Mouse (Mus musculus) forebrain, embryonic 14.5 days (tissue): ENCODE measurements at regions not wholly inside any gene's neighbourhood (a gene's known extent, or its start where the extent isn't known, plus 50 kb on each side); places are given as distances from the start of the nearest gene placed in this dataset.

ENCODE experiments used
- ATAC-seq: fragments of 200-750 bp; cut with Nextera tagmentation; 2 replicates; pipeline ENCODE4 v1.8.0; 2017; ENCODE audit warnings: mild to moderate bottlenecking, moderate library complexity
- DNase-seq: peaks from one replicate; pipeline ENCODE4 v3.0.0-alpha.2; 2015; ENCODE audit warnings: low spot score
- H3K27ac ChIP-seq: fragments of 300-500 bp; sonication (generic); 2 replicates; pipeline ENCODE4 v1.5.1; 2014; ENCODE audit warnings: low read depth, mild to moderate bottlenecking, control low read depth, low read length, moderate library complexity
- H3K27me3 ChIP-seq: fragments of 300-500 bp; sonication (generic); replicated peaks from 2 replicates; pipeline ENCODE4 v1.6.1; 2014; ENCODE audit warnings: low read length, control low read depth, mixed read lengths; ENCODE audit not compliant: control insufficient read depth, insufficient read depth
- H3K36me3 ChIP-seq: fragments of 300-500 bp; sonication (generic); 2 replicates; pipeline ENCODE4 v1.6.1; 2014; ENCODE audit warnings: low read length, control low read depth; ENCODE audit not compliant: control insufficient read depth, insufficient read depth
- H3K4me1 ChIP-seq: fragments of 300-500 bp; sonication (generic); 2 replicates; pipeline ENCODE4 v1.6.1; 2014; ENCODE audit warnings: antibody characterized with exemption, low read length, control low read depth; ENCODE audit not compliant: control insufficient read depth, insufficient read depth
- H3K4me2 ChIP-seq: fragments of 300-500 bp; sonication (generic); 2 replicates; pipeline ENCODE4 v1.6.1; 2014; ENCODE audit warnings: mild to moderate bottlenecking, control low read depth, low read length
- H3K4me3 ChIP-seq: fragments of 300-500 bp; sonication (generic); 2 replicates; pipeline ENCODE4 v1.5.1; 2014; ENCODE audit warnings: low read depth, low read length, control low read depth
- H3K9ac ChIP-seq: fragments of 300-500 bp; sonication (generic); 2 replicates; pipeline ENCODE4 v1.6.1; 2014; ENCODE audit warnings: mild to moderate bottlenecking, low read length, control low read depth, moderate library complexity
- H3K9me3 ChIP-seq: fragments of 300-500 bp; sonication (generic); replicated peaks from 2 replicates; pipeline ENCODE4 v1.6.1; 2016; ENCODE audit warnings: low read length, control low read depth, mixed read lengths; ENCODE audit not compliant: control insufficient read depth
- WGBS: fragments of 180-500 bp; shearing (Covaris S2); extraction: QIAGEN DNeasy Blood & Tissue Kit; methylation state at CpG from one replicate; pipeline ENCODE4 v1.1.7; 2014; 5-methylcytosine and 5-hydroxymethylcytosine counted together

DNA sequence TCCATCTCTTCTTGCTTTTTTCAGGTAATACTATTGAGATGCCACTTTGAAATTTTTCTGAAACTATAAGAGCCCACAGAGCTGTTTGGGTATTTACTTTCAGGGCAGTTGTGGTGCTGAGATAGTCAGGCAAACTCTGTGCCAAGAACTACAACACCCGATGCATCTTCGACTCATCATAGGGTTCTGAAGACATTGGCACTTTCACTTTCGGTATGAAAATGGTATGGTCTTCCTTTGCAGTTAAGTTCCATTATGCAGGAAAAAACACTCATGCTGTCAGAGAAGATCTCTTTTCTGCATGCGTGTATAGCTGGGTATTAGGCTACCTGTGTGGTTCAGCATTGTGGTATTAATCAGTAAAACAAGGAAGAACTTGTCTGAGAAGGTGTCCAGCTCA is 484.2 kb downstream of the Fat4 start:
- H3K36me3 ChIP-seq: no peaks in the 10 kb centered on the region
- H3K9ac ChIP-seq: no peak overlapping the region
- no peak overlapping the region for H3K4me2 ChIP-seq
- ATAC-seq (no peak), DNase-seq (no peak)
- no peaks in the 10 kb centered on the region for H3K9me3 ChIP-seq
- no peak overlapping the region for H3K27ac ChIP-seq
- WGBS: 94% methylated on average over 4 of the region's 4 CpGs
- H3K4me3 ChIP-seq: no peak overlapping the region
- H3K4me1 ChIP-seq: no peaks in the 10 kb centered on the region
- H3K27me3 ChIP-seq: no peaks in the 10 kb centered on the region

- Histone ChIP-seq H3K36me3 (no peaks in the 10 kb centered on the region), H3K27ac (no peak overlapping the region), H3K27me3 (no peaks in the 10 kb centered on the region), H3K4me2 (no peak overlapping the region), H3K9ac (no peak overlapping the region), H3K9me3 (no peaks in the 10 kb centered on the region), H3K4me1 (no peaks in the 10 kb centered on the region), H3K4me3 (no peak overlapping the region)
- DNase-seq (peak; percentile 28), ATAC-seq (no peak)
- WGBS: 57% methylated on average over 10 of the region's 10 CpGs
Measured at GRCm38 (mm10) chr3:39372426-39372950, 485.7 kb downstream of the Fat4 start.

GRCm38 (mm10) chr3:39375465-39375864 is 488.7 kb downstream of the Fat4 start:
- H3K9ac ChIP-seq: no peak overlapping the region
- no peaks in the 10 kb centered on the region for H3K4me1 ChIP-seq
- H3K27ac ChIP-seq: no peak overlapping the region
- no peak overlapping the region for H3K4me2 ChIP-seq
- H3K36me3 ChIP-seq: no peaks in the 10 kb centered on the region
- H3K27me3 ChIP-seq: no peaks in the 10 kb centered on the region
- ATAC-seq (no peak), DNase-seq (no peak)
- WGBS: 95% methylated on average over 5 of the region's 5 CpGs
- H3K9me3 ChIP-seq: no peaks in the 10 kb centered on the region
- H3K4me3 ChIP-seq: no peak overlapping the region

GRCm38 (mm10) chr3:39388491-39388890 is 501.8 kb downstream of the Fat4 start:
- H3K4me3 ChIP-seq: no peak overlapping the region
- no peaks in the 10 kb centered on the region for H3K9me3 ChIP-seq
- no peaks in the 10 kb centered on the region for H3K36me3 ChIP-seq
- no peaks in the 10 kb centered on the region for H3K4me1 ChIP-seq
- ATAC-seq (no peak), DNase-seq (no peak)
- no peaks in the 10 kb centered on the region for H3K27me3 ChIP-seq
- 84% methylated on average over 1 of the region's 1 CpGs for WGBS
- H3K4me2 ChIP-seq: no peak overlapping the region
- no peak overlapping the region for H3K27ac ChIP-seq
- H3K9ac ChIP-seq: no peak overlapping the region

DNA sequence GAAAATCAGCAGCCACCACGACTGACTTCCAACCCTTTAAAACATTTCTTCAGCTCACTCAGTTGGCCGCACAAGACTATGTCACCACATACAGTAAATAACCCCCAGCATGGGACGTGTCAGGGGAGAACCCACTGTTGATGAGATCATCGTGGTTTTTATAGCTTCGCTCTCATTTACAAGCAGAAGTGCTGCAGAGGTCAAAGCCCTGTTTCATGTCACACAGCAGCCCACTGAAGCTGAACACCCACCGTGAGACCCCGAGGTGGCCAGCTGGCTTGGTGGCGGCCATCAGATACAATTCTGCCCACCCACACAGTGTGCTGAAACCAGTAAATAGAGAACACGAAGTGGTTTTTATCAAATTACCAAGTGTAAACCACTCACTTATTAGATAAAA is 503.7 kb downstream of the Fat4 start:
- 82% methylated on average over 9 of the region's 9 CpGs for WGBS

GRCm38 (mm10) chr3:39392053-39392452 is 505.3 kb downstream of the Fat4 start:
- DNase-seq: no peak

More for the DNA sequence above, 503.7 kb downstream of the Fat4 start:
- no peaks in the 10 kb centered on the region for H3K4me1 ChIP-seq
- H3K9ac ChIP-seq: no peak overlapping the region
- ATAC-seq (no peak), DNase-seq (no peak)
- H3K4me2 ChIP-seq: no peak overlapping the region
- H3K4me3 ChIP-seq: no peak overlapping the region
- H3K27ac ChIP-seq: no peak overlapping the region
- H3K36me3 ChIP-seq: no peaks in the 10 kb centered on the region
- H3K9me3 ChIP-seq: no peaks in the 10 kb centered on the region
- H3K27me3 ChIP-seq: no peaks in the 10 kb centered on the region

GRCm38 (mm10) chr3:39396672-39397071 is 509.9 kb downstream of the Fat4 start:
- Histone ChIP-seq H3K4me1 (no peaks in the 10 kb centered on the region), H3K4me3 (no peak overlapping the region), H3K27me3 (no peaks in the 10 kb centered on the region), H3K9me3 (no peaks in the 10 kb centered on the region), H3K27ac (no peak overlapping the region), H3K4me2 (no peak overlapping the region), H3K9ac (no peak overlapping the region), H3K36me3 (no peaks in the 10 kb centered on the region)
- DNase-seq (no peak), ATAC-seq (no peak)

More at GRCm38 (mm10) chr3:39392053-39392452, 505.3 kb downstream of the Fat4 start:
- Histone ChIP-seq H3K27me3 (no peaks in the 10 kb centered on the region), H3K4me2 (no peak overlapping the region), H3K4me3 (no peak overlapping the region), H3K9ac (no peak overlapping the region), H3K9me3 (no peaks in the 10 kb centered on the region), H3K4me1 (no peaks in the 10 kb centered on the region), H3K27ac (no peak overlapping the region), H3K36me3 (no peaks in the 10 kb centered on the region)
- ATAC-seq: no peak
- 84% methylated on average over 2 of the region's 2 CpGs for WGBS

GRCm38 (mm10) chr3:39397255-39397654 is 510.5 kb downstream of the Fat4 start:
- no peaks in the 10 kb centered on the region for H3K4me1 ChIP-seq
- no peak overlapping the region for H3K9ac ChIP-seq
- H3K4me2 ChIP-seq: no peak overlapping the region
- no peaks in the 10 kb centered on the region for H3K27me3 ChIP-seq
- H3K9me3 ChIP-seq: no peaks in the 10 kb centered on the region
- 56% methylated on average over 3 of the region's 3 CpGs for WGBS
- DNase-seq: peak; percentile 10
- no peak overlapping the region for H3K4me3 ChIP-seq
- H3K27ac ChIP-seq: no peak overlapping the region
- no peaks in the 10 kb centered on the region for H3K36me3 ChIP-seq
- ATAC-seq: no peak

GRCm38 (mm10) chr3:39397677-39398076 is 510.9 kb downstream of the Fat4 start:
- no peak for ATAC-seq
- H3K27ac ChIP-seq: no peak overlapping the region
- no peaks in the 10 kb centered on the region for H3K36me3 ChIP-seq
- H3K4me2 ChIP-seq: no peak overlapping the region
- H3K9me3 ChIP-seq: no peaks in the 10 kb centered on the region
- H3K4me1 ChIP-seq: no peaks in the 10 kb centered on the region
- H3K27me3 ChIP-seq: no peaks in the 10 kb centered on the region
- H3K9ac ChIP-seq: no peak overlapping the region
- WGBS: 92% methylated on average over 2 of the region's 2 CpGs
- H3K4me3 ChIP-seq: no peak overlapping the region
- no peak for DNase-seq
